Mouse (Mus musculus) neural tube, embryonic 11.5 days (tissue): ENCODE results near the gene Pde3a. TPM values are rescaled to one million over a fixed set of nuclear protein-coding genes. Genes with fewer than 3 reads are reported as not detected.

Experiments
- ATAC-seq: fragments of 200-750 bp; cut with Nextera tagmentation; 2 replicates; pipeline ENCODE4 v1.8.0; 2017; ENCODE audit warnings: moderate number of reproducible peaks, mild to moderate bottlenecking, moderate TSS enrichment, moderate library complexity; ENCODE audit not compliant: insufficient read depth, low FRiP score, low TSS enrichment
- DNase-seq: peaks from one replicate; pipeline ENCODE4 v3.0.0-alpha.2; 2015; ENCODE audit warnings: low spot score
- H3K27ac ChIP-seq: fragments of 300-500 bp; sonication (generic); 2 replicates; pipeline ENCODE4 v1.5.1; 2014; ENCODE audit warnings: low read depth, mild to moderate bottlenecking, low read length
- H3K27me3 ChIP-seq: fragments of 300-500 bp; sonication (generic); 2 replicates; pipeline ENCODE4 v1.6.1; 2014; ENCODE audit warnings: mild to moderate bottlenecking, low read length, mixed read lengths; ENCODE audit not compliant: control insufficient read depth, insufficient read depth
- H3K36me3 ChIP-seq: fragments of 300-500 bp; sonication (generic); 2 replicates; pipeline ENCODE4 v1.6.1; 2014; ENCODE audit warnings: mild to moderate bottlenecking, low read length, moderate library complexity, mixed read lengths; ENCODE audit not compliant: control insufficient read depth, insufficient read depth
- H3K4me1 ChIP-seq: fragments of 300-500 bp; sonication (generic); 2 replicates; pipeline ENCODE4 v1.6.1; 2014; ENCODE audit warnings: low read length, mixed read lengths; ENCODE audit not compliant: control insufficient read depth, insufficient read depth
- H3K4me2 ChIP-seq: fragments of 300-500 bp; sonication (generic); 2 replicates; pipeline ENCODE4 v1.6.1; 2014; ENCODE audit warnings: low read depth, mild to moderate bottlenecking, moderate library complexity
- H3K4me3 ChIP-seq: fragments of 300-500 bp; sonication (generic); 2 replicates; pipeline ENCODE4 v1.5.1; 2014; ENCODE audit warnings: low read depth, low read length
- H3K9ac ChIP-seq: fragments of 300-500 bp; sonication (generic); 2 replicates; pipeline ENCODE4 v1.6.1; 2014; ENCODE audit warnings: mild to moderate bottlenecking, low read length
- H3K9me3 ChIP-seq: fragments of 300-500 bp; sonication (generic); 2 replicates; pipeline ENCODE4 v1.6.1; 2016; ENCODE audit warnings: low read length; ENCODE audit not compliant: control insufficient read depth
- WGBS: fragments of 180-500 bp; shearing (Covaris S2); extraction: QIAGEN DNeasy Blood & Tissue Kit; methylation state at CpG from one replicate; pipeline ENCODE4 v1.1.7; 2014; 5-methylcytosine and 5-hydroxymethylcytosine counted together
- polyA plus RNA-seq: library from polyadenylated mRNA; unstranded; fragments of >200 nt; fragmentation: Nextera tagmentation; extraction: Ambion mirVana; gene quantifications from 2 replicates; pipeline ENCODE4 v1.2.1, GENCODE M21; 2014

Gene Pde3a
- polyA plus RNA-seq, 1 experiment from 2014 or later: 1.4 TPM

- no peak for ATAC-seq
- H3K27me3 ChIP-seq: no peaks in the 10 kb centered on the region
- H3K4me2 ChIP-seq: no peak overlapping the region
- no peak overlapping the region for H3K4me3 ChIP-seq
- 90% methylated on average over 9 of the region's 9 CpGs for WGBS
- H3K4me1 ChIP-seq: no peaks in the 10 kb centered on the region
- H3K9ac ChIP-seq: no peak overlapping the region
- H3K27ac ChIP-seq: no peak overlapping the region
- DNase-seq: no peak
- H3K36me3 ChIP-seq: no peaks in the 10 kb centered on the region
- no peaks in the 10 kb centered on the region for H3K9me3 ChIP-seq
These were observed 99.5 kb downstream of the Pde3a start for GRCm38 (mm10) chr6:141348542-141348941.

GRCm38 (mm10) chr6:141350261-141350660, 101.2 kb downstream of the Pde3a start:
- Histone ChIP-seq H3K9ac (no peak overlapping the region), H3K4me1 (no peaks in the 10 kb centered on the region), H3K4me2 (no peak overlapping the region), H3K36me3 (no peaks in the 10 kb centered on the region), H3K27me3 (no peaks in the 10 kb centered on the region), H3K27ac (no peak overlapping the region), H3K4me3 (no peak overlapping the region), H3K9me3 (no peaks in the 10 kb centered on the region)
- ATAC-seq (no peak), DNase-seq (no peak)
- WGBS: 88% methylated on average over 5 of the region's 5 CpGs

GRCm38 (mm10) chr6:141352277-141352676, 103.2 kb downstream of the Pde3a start:
- Histone ChIP-seq H3K27me3 (no peaks in the 10 kb centered on the region), H3K36me3 (no peaks in the 10 kb centered on the region), H3K4me2 (no peak overlapping the region), H3K4me1 (no peaks in the 10 kb centered on the region), H3K9ac (no peak overlapping the region), H3K27ac (no peak overlapping the region), H3K4me3 (no peak overlapping the region), H3K9me3 (no peaks in the 10 kb centered on the region)
- WGBS: 81% methylated on average over 6 of the region's 6 CpGs
- no peak for ATAC-seq
- DNase-seq: no peak

- Histone ChIP-seq H3K4me3 (no peak overlapping the region), H3K9me3 (no peaks in the 10 kb centered on the region), H3K4me2 (no peak overlapping the region), H3K36me3 (no peaks in the 10 kb centered on the region), H3K9ac (no peak overlapping the region), H3K27ac (no peak overlapping the region), H3K27me3 (no peaks in the 10 kb centered on the region), H3K4me1 (no peaks in the 10 kb centered on the region)
- 92% methylated on average over 3 of the region's 3 CpGs for WGBS
- DNase-seq (no peak), ATAC-seq (no peak)
These were observed 114.6 kb downstream of the Pde3a start for GRCm38 (mm10) chr6:141363664-141364063.

- no peak for DNase-seq
- WGBS: 54% methylated on average over 5 of the region's 5 CpGs
- no peaks in the 10 kb centered on the region for H3K36me3 ChIP-seq
- H3K4me1 ChIP-seq: no peaks in the 10 kb centered on the region
- no peaks in the 10 kb centered on the region for H3K9me3 ChIP-seq
- no peak overlapping the region for H3K4me2 ChIP-seq
- no peak overlapping the region for H3K9ac ChIP-seq
- ATAC-seq: no peak
- no peaks in the 10 kb centered on the region for H3K27me3 ChIP-seq
- no peak overlapping the region for H3K4me3 ChIP-seq
- no peak overlapping the region for H3K27ac ChIP-seq
These were observed 118.0 kb downstream of the Pde3a start for GRCm38 (mm10) chr6:141367037-141367436.

- no peak for ATAC-seq
- Histone ChIP-seq H3K4me2 (no peak overlapping the region), H3K27ac (no peak overlapping the region), H3K9me3 (no peaks in the 10 kb centered on the region), H3K4me3 (no peak overlapping the region), H3K27me3 (no peaks in the 10 kb centered on the region), H3K4me1 (no peaks in the 10 kb centered on the region), H3K36me3 (no peaks in the 10 kb centered on the region), H3K9ac (no peak overlapping the region)
- WGBS: 59% methylated on average over 2 of the region's 2 CpGs
- no peak for DNase-seq
These were observed 123.6 kb downstream of the Pde3a start for GRCm38 (mm10) chr6:141372697-141373096.

GRCm38 (mm10) chr6:141374469-141375057, 125.5 kb downstream of the Pde3a start:
- DNase-seq: no peak
- WGBS: 81% methylated on average over 2 of the region's 2 CpGs

GRCm38 (mm10) chr6:141375155-141375554, 126.1 kb downstream of the Pde3a start:
- Histone ChIP-seq H3K27me3 (no peaks in the 10 kb centered on the region), H3K4me2 (no peak overlapping the region), H3K9ac (no peak overlapping the region), H3K9me3 (no peaks in the 10 kb centered on the region), H3K36me3 (no peaks in the 10 kb centered on the region), H3K27ac (no peak overlapping the region), H3K4me3 (no peak overlapping the region), H3K4me1 (no peaks in the 10 kb centered on the region)
- WGBS: 71% methylated on average over 4 of the region's 4 CpGs
- no peak for DNase-seq
- no peak for ATAC-seq

More at GRCm38 (mm10) chr6:141374469-141375057, 125.5 kb downstream of the Pde3a start:
- no peak overlapping the region for H3K27ac ChIP-seq
- no peaks in the 10 kb centered on the region for H3K9me3 ChIP-seq
- no peak for ATAC-seq
- no peak overlapping the region for H3K9ac ChIP-seq
- H3K4me3 ChIP-seq: no peak overlapping the region
- no peak overlapping the region for H3K4me2 ChIP-seq
- H3K36me3 ChIP-seq: no peaks in the 10 kb centered on the region
- H3K4me1 ChIP-seq: no peaks in the 10 kb centered on the region
- H3K27me3 ChIP-seq: no peaks in the 10 kb centered on the region

- Histone ChIP-seq H3K9me3 (no peaks in the 10 kb centered on the region), H3K4me3 (no peak overlapping the region), H3K27me3 (no peaks in the 10 kb centered on the region), H3K9ac (no peak overlapping the region), H3K27ac (peak overlapping the region; percentile 44; the same call in 1 of the 2 replicates), H3K4me2 (no peak overlapping the region), H3K4me1 (peaks cover 4% of the 10 kb centered on the region; the same call in 1 of the 2 replicates), H3K36me3 (no peaks in the 10 kb centered on the region)
- WGBS: 46% methylated on average over 12 of the region's 12 CpGs
- ATAC-seq (no peak; the same call in 1 of the 2 replicates), DNase-seq (no peak)
These were observed 131.9 kb downstream of the Pde3a start for GRCm38 (mm10) chr6:141380927-141381326.
